Mouse (Mus musculus): Measurements from ENCODE around the gene Rab3il1.
A peak's percentile ranks its signal among the peaks of the same experiment; 100 is the strongest.
"Not testable (repeated sequence)": the region's sequence is repeated elsewhere in the genome, so short reads cannot be mapped to it uniquely, and the experiment has no call there.

Gene Rab3il1

DNA sequence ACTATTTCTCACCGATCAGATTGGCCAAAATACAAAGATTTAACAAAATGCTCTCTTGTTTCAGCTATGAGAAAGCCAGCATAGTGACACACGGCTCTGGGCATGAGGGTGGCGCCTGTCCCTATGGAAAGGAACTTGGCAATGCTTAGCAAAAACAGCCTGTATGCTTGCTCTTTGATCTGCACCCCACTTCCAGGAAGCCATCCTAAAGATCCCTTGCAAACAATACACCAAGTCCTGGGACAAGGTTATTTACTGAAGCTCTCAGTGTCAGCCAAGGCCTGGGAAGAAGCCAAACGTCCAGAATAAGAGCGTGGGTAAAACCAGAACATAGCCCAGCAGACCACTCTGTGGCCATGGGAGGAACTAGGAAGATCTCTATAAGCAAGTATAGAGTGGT is 40.7 kb upstream of the Rab3il1 start:
- H3K27me3 ChIP-seq (ENCODE audit: insufficient read depth, low read length) = no peaks in the 10 kb centered on the region; the same call in 1 of the 2 replicates
- H3K4me1 ChIP-seq (replicated peaks; ENCODE audit: low read depth, low read length) = peaks cover 5% of the 10 kb centered on the region
- H3K4me3 ChIP-seq (replicated peaks; ENCODE audit: low read length) = no peak overlapping the region
- no peaks in the 10 kb centered on the region for H3K36me3 ChIP-seq (ENCODE audit: insufficient read depth, low read length)
- TF ChIP-seq NANOG (IDR thresholded peaks at IDR 0.05; ENCODE audit: borderline replicate concordance, low read length) (no peak), POU5F1 (IDR thresholded peaks at IDR 0.05; ENCODE audit: borderline replicate concordance, low read length) (no peak)
- H3K9me3 ChIP-seq (ENCODE audit: low read length) = no peaks in the 10 kb centered on the region

- no peaks in the 10 kb centered on the region for H3K36me3 ChIP-seq (ENCODE audit: insufficient read depth, low read length)
- H3K9me3 ChIP-seq (ENCODE audit: low read length) = no peaks in the 10 kb centered on the region
- H3K4me1 ChIP-seq (replicated peaks; ENCODE audit: low read depth, low read length) = peaks cover 5% of the 10 kb centered on the region
- H3K27me3 ChIP-seq (ENCODE audit: insufficient read depth, low read length) = no peaks in the 10 kb centered on the region
- TF ChIP-seq POU5F1 (IDR thresholded peaks at IDR 0.05; ENCODE audit: borderline replicate concordance, low read length) (no peak), NANOG (IDR thresholded peaks at IDR 0.05; ENCODE audit: borderline replicate concordance, low read length) (no peak), CTCF (conservative IDR thresholded peaks at IDR 0.05; ENCODE audit: low read length) (no peak)
- no peak overlapping the region for H3K4me3 ChIP-seq (replicated peaks; ENCODE audit: low read length)
Measured at GRCm38 (mm10) chr19:9964205-9964916, 37.1 kb upstream of the Rab3il1 start.

- Histone ChIP-seq H3K36me3 (ENCODE audit: insufficient read depth, low read length) (no peaks in the 10 kb centered on the region), H3K27me3 (ENCODE audit: insufficient read depth, low read length) (no peaks in the 10 kb centered on the region), H3K9me3 (ENCODE audit: low read length) (no peaks in the 10 kb centered on the region), H3K4me3 (replicated peaks; ENCODE audit: low read length) (no peak overlapping the region), H3K4me1 (replicated peaks; ENCODE audit: low read depth, low read length) (peaks cover 5% of the 10 kb centered on the region)
- TF ChIP-seq POU5F1 (IDR thresholded peaks at IDR 0.05; ENCODE audit: borderline replicate concordance, low read length) (no peak), CTCF (conservative IDR thresholded peaks at IDR 0.05; ENCODE audit: low read length) (no peak), NANOG (IDR thresholded peaks at IDR 0.05; ENCODE audit: borderline replicate concordance, low read length) (no peak)
Measured at GRCm38 (mm10) chr19:9966096-9966867, 35.2 kb upstream of the Rab3il1 start.

DNA sequence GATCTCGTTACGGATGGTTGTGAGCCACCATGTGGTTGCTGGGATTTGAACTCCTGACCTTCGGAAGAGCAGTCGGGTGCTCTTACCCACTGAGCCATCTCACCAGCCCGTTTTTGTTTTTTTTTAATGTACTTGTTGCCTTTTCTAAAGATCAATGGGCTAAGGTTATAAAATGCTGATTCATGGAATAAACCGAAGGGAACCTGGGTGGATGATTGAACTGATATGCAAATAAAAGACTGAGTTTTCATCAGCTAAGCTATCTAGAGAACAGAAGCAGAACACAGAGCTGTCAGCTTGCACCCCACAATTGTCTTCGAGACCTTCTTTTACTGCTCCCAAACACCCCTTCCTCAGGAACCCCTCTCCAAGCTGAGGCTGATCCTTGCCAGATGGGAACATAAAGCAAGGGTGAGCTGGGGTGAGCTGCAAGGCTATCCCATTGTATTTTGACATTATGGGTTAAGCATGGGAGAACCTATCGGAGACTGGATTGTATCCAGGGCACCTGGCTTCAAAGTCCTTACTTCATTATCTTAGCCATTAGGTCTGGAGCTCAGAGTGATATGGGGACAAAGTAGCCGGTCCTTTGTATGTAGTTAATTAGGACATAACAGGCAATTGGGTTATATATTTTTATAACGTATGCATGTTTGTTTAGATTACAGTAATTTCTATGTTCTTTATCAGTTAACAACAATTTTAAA is 33.2 kb upstream of the Rab3il1 start:
- TF ChIP-seq POU5F1 (IDR thresholded peaks at IDR 0.05; ENCODE audit: borderline replicate concordance, low read length) (no peak), CTCF (conservative IDR thresholded peaks at IDR 0.05; ENCODE audit: low read length) (no peak), NANOG (IDR thresholded peaks at IDR 0.05; ENCODE audit: borderline replicate concordance, low read length) (no peak)
- Histone ChIP-seq H3K4me1 (replicated peaks; ENCODE audit: low read depth, low read length) (peaks cover 5% of the 10 kb centered on the region), H3K36me3 (ENCODE audit: insufficient read depth, low read length) (no peaks in the 10 kb centered on the region), H3K4me3 (replicated peaks; ENCODE audit: low read length) (no peak overlapping the region), H3K27me3 (ENCODE audit: insufficient read depth, low read length) (no peaks in the 10 kb centered on the region), H3K9me3 (ENCODE audit: low read length) (no peaks in the 10 kb centered on the region)

- peaks cover 30% of the 10 kb centered on the region for H3K4me1 ChIP-seq (replicated peaks; ENCODE audit: low read depth, low read length)
- H3K36me3 ChIP-seq (ENCODE audit: insufficient read depth, low read length); H3K9me3 ChIP-seq (ENCODE audit: low read length); H3K4me3 ChIP-seq (replicated peaks; ENCODE audit: low read length); H3K27me3 ChIP-seq (ENCODE audit: insufficient read depth, low read length): not testable (repeated sequence)
Measured at GRCm38 (mm10) chr19:9974853-9975252, 26.6 kb upstream of the Rab3il1 start.

DNA sequence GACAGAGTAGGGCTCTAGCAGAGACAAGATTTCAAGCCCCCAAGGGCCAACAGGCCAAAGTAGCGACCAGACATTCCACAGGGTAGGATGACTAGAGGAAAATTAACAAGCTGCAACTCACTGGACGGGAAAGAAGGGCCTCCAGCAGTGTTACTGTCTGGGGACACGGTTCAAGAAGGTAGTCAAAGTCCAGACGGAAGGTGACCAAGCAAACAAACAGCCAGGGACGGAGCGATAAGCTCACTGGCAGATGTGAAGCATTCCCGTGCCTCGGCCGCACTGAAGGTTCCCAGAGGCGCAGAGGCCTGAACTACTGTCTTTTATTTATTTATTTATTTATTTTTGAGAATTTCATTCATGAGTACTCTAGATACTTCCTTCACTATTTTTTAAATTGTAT is 24.4 kb upstream of the Rab3il1 start:
- TF ChIP-seq NANOG (IDR thresholded peaks at IDR 0.05; ENCODE audit: borderline replicate concordance, low read length) (no peak), POU5F1 (IDR thresholded peaks at IDR 0.05; ENCODE audit: borderline replicate concordance, low read length) (no peak), CTCF (conservative IDR thresholded peaks at IDR 0.05; ENCODE audit: low read length) (no peak)
- H3K4me1 ChIP-seq (replicated peaks; ENCODE audit: low read depth, low read length) = peaks cover 44% of the 10 kb centered on the region
- H3K36me3 ChIP-seq (ENCODE audit: insufficient read depth, low read length) = no peaks in the 10 kb centered on the region
- no peak overlapping the region for H3K4me3 ChIP-seq (replicated peaks; ENCODE audit: low read length)
- no peaks in the 10 kb centered on the region for H3K27me3 ChIP-seq (ENCODE audit: insufficient read depth, low read length)
- no peaks in the 10 kb centered on the region for H3K9me3 ChIP-seq (ENCODE audit: low read length)

- Histone ChIP-seq H3K36me3 (ENCODE audit: insufficient read depth, low read length) (peaks cover 4% of the 10 kb centered on the region), H3K27me3 (ENCODE audit: insufficient read depth, low read length) (no peaks in the 10 kb centered on the region), H3K4me1 (replicated peaks; ENCODE audit: low read depth, low read length) (peaks cover 51% of the 10 kb centered on the region), H3K4me3 (replicated peaks; ENCODE audit: low read length) (peak overlapping the region; percentile 44), H3K9me3 (ENCODE audit: low read length) (no peaks in the 10 kb centered on the region)
- TF ChIP-seq NANOG (IDR thresholded peaks at IDR 0.05; ENCODE audit: borderline replicate concordance, low read length) (no peak), CTCF (conservative IDR thresholded peaks at IDR 0.05; ENCODE audit: low read length) (no peak), POU5F1 (IDR thresholded peaks at IDR 0.05; ENCODE audit: borderline replicate concordance, low read length) (no peak)
Measured at GRCm38 (mm10) chr19:9978431-9978951, 23.0 kb upstream of the Rab3il1 start.

- Histone ChIP-seq H3K27me3 (ENCODE audit: insufficient read depth, low read length) (no peaks in the 10 kb centered on the region), H3K9me3 (ENCODE audit: low read length) (no peaks in the 10 kb centered on the region), H3K4me1 (replicated peaks; ENCODE audit: low read depth, low read length) (peaks cover 58% of the 10 kb centered on the region), H3K4me3 (replicated peaks; ENCODE audit: low read length) (0 out of 2 replicates have a peak overlapping the region, but pooled peaks have one; percentile 32), H3K36me3 (ENCODE audit: insufficient read depth, low read length) (peaks cover 10% of the 10 kb centered on the region)
- TF ChIP-seq CTCF (conservative IDR thresholded peaks at IDR 0.05; ENCODE audit: low read length) (no peak), POU5F1 (IDR thresholded peaks at IDR 0.05; ENCODE audit: borderline replicate concordance, low read length) (no peak), NANOG (IDR thresholded peaks at IDR 0.05; ENCODE audit: borderline replicate concordance, low read length) (no peak)
Measured at GRCm38 (mm10) chr19:9979156-9979555, 22.3 kb upstream of the Rab3il1 start.

Measured in E14TG2a.4 (cell line).